Mouse (Mus musculus): ENCODE data around the gene Ttf2.

The Ttf2 gene

GRCm38 (mm10) chr3:100969176-100969917 is at the start of gene Ttf2:
Ttf2 (minus strand) TSS chr3:100969663.
- peak; percentile 99 for DNase-seq (ENCODE audit: extremely low read depth, low read depth)

- no peak for DNase-seq (ENCODE audit: extremely low read depth, low read depth)
These were observed 49.0 kb upstream of the Ttf2 start for GRCm38 (mm10) chr3:101018494-101018893.

GRCm38 (mm10) chr3:101016050-101016449 is 46.6 kb upstream of the Ttf2 start:
- no peak for DNase-seq (ENCODE audit: extremely low read depth, low read depth)

GRCm38 (mm10) chr3:101015254-101015653 is 45.8 kb upstream of the Ttf2 start:
- DNase-seq (ENCODE audit: extremely low read depth, low read depth): no peak

- DNase-seq (ENCODE audit: extremely low read depth, low read depth): no peak
These were observed 44.1 kb upstream of the Ttf2 start for GRCm38 (mm10) chr3:101013536-101013935.

GRCm38 (mm10) chr3:101013005-101013404 is 43.5 kb upstream of the Ttf2 start:
- no peak for DNase-seq (ENCODE audit: extremely low read depth, low read depth)

GRCm38 (mm10) chr3:101012597-101012996 is 43.1 kb upstream of the Ttf2 start:
- no peak for DNase-seq (ENCODE audit: extremely low read depth, low read depth)

- DNase-seq (ENCODE audit: extremely low read depth, low read depth): no peak
These were observed 42.7 kb upstream of the Ttf2 start for GRCm38 (mm10) chr3:101012131-101012571.

GRCm38 (mm10) chr3:101011203-101011600 is 41.7 kb upstream of the Ttf2 start:
- no peak for DNase-seq (ENCODE audit: extremely low read depth, low read depth)

GRCm38 (mm10) chr3:101010589-101011202 is 41.2 kb upstream of the Ttf2 start:
- DNase-seq (ENCODE audit: extremely low read depth, low read depth): peak; percentile 43

- DNase-seq (ENCODE audit: extremely low read depth, low read depth): peak; percentile 32
These were observed 37.8 kb upstream of the Ttf2 start for GRCm38 (mm10) chr3:101007112-101007782.

GRCm38 (mm10) chr3:101005392-101005791 is 35.9 kb upstream of the Ttf2 start:
- DNase-seq (ENCODE audit: extremely low read depth, low read depth): no peak

GRCm38 (mm10) chr3:101003575-101004356 is 34.3 kb upstream of the Ttf2 start:
- DNase-seq (ENCODE audit: extremely low read depth, low read depth): no peak

- DNase-seq (ENCODE audit: extremely low read depth, low read depth): no peak
These were observed 30.3 kb upstream of the Ttf2 start for GRCm38 (mm10) chr3:100999732-101000131.

GRCm38 (mm10) chr3:100998904-100999340 is 29.5 kb upstream of the Ttf2 start:
- DNase-seq (ENCODE audit: extremely low read depth, low read depth): peak; percentile 55

- no peak for DNase-seq (ENCODE audit: extremely low read depth, low read depth)
These were observed 28.5 kb upstream of the Ttf2 start for GRCm38 (mm10) chr3:100997785-100998570.

- DNase-seq (ENCODE audit: extremely low read depth, low read depth): no peak
These were observed 24.8 kb upstream of the Ttf2 start for GRCm38 (mm10) chr3:100994252-100994651.

- DNase-seq (ENCODE audit: extremely low read depth, low read depth): no peak
These were observed 24.3 kb upstream of the Ttf2 start for GRCm38 (mm10) chr3:100993718-100994117.

- DNase-seq (ENCODE audit: extremely low read depth, low read depth): no peak
These were observed 23.7 kb upstream of the Ttf2 start for GRCm38 (mm10) chr3:100993158-100993557.

GRCm38 (mm10) chr3:100990231-100990630 is 20.8 kb upstream of the Ttf2 start:
- DNase-seq (ENCODE audit: extremely low read depth, low read depth): no peak

- DNase-seq (ENCODE audit: extremely low read depth, low read depth): no peak
These were observed 20.0 kb upstream of the Ttf2 start for GRCm38 (mm10) chr3:100989417-100989816.
